Mouse (Mus musculus) spleen, postnatal 36 days (tissue): ENCODE data around the gene Ddx56.

Experiments used
- DNase-seq, 2 experiments: peaks; one replicate each; pipeline ENCODE4 v3.0.0; 2022; ENCODE audit warnings: low spot score in 2 of 2, mixed read lengths in 1 of 2

Ddx56 gene

DNA sequence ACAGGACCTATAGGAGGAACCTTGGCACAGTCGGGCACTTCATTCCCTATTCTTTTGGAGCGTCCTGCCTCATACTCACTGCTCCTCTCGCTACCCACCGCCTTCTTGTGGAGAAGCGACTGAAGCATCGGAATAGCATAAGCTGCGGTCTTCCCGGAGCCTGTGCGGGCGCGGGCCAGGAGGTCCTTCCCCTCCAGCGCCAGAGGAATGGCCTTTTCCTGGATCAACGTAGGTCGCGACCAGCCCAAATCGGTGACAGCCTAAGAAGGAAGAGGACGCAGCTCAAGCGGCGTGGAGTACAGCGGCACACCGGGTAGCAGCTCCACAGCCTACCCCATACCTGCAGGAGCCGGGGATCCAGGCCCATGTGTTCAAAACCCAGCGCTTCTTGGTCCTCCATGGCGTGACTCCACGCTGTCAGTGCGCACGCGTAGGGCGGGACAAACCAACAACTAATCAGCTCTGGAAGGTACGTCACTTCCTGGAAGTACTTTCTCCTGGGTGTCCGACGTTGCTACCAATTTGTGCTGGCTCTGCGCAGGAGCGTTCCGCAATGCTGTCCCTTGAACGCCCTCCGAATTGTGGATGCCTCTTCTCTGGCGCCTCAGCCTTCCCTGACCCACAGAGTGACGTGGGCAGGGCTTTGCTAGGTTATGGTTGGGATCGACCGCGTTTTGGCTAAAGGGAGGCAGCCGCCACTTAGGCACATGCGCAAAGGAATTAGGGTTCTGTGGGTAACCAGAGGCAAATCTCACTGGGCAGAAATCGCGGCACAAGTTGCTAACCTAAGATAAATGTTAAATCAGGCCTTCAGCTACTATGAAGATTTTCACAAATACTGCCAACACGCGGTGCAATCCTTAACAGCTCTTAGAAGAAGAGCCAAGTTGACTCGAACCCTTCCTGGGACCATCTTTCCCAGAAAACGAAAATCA, at the start of gene Ddx56:
Gene Ddx56 (minus strand): TSS at position 453 of the 935 bp plus-strand sequence.
- DNase-seq: peak; percentile 90 to 95

DNA sequence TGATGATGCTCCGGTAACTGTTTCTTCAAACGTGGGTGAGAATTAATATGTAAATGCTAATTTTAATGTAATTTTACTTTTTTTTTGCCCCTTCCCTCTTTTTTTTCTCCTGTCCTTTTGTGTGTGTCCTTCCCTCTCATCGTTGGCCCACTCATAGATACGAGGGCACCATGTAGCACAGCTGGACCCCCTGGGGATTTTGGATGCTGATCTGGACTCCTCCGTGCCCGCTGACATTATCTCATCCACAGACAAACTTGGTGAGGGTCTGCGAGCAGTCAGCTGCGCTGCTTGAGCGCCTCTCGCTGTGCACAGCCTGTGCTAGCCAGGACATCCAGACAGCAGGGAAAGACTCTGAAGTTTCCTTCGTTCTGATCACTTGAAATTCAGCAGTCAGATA, 49.2 kb upstream of the Ddx56 start:
- no peak for DNase-seq

DNA sequence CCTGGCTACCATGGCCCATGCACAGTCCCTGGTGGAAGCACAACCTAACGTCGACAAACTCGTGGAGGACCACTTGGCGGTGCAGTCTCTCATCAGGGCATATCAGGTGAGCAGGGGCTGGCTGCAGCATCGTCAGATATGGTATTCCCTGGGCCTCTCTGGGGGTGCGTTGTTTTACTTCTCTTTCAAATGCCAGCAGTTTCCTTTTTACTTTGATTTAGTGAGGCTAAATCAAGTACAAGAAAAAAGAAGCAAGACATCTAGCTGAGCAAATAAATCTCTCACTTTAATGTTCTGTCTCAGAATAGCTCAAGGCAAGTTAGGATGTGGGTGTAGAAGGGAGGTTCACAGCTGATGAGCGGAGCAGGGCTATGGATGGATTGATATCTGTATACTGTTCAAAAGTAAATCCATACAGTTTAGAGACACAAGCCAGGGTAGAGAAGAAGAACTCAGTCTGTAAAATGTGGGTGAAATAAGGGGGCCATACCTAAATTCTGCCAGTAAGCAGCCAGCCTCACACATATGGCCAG, 46.4 kb upstream of the Ddx56 start:
- DNase-seq: no peak

DNA sequence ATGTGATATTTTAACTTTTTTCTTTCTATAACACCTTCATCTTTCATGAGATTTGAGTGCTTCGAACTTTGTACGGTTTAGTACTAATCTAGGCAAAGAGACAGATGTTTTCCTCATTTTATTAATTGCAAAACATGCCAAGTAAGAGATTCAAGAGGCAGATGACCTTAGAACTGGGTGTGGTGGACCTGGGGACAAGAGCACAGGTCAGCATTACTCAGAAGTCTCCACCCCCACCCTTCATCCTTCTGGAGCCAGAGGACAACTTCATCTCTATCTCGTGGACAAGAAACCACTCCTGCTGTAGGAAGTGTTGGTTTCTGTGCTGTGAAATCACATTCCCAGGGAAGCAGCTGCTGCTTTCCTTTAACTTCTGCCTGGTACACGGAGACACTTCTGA, 40.6 kb upstream of the Ddx56 start:
- no peak for DNase-seq

DNA sequence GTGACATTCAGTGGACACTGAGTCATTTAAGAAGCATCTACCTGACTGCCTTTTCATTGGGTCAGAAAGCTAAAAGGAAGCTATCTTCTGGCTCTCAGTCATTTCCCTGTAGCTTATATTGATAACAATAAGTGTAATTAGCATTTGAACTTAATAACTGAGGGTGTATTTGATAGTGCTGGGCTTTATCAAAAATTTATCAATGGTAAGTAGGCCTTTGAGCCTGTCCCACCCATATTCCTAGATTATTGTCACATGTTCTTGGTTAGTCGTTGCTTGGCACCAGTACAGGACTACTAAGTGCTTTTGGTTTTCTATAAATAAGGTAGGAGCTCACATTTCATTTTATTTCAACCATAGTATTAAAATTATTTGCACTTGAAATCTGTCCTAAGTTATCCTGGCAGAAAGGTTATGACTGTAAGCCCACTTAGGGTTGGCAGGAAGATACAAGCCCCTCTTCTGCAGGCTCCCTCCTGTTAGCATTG, 38.4 kb upstream of the Ddx56 start:
- no peak for DNase-seq

DNA sequence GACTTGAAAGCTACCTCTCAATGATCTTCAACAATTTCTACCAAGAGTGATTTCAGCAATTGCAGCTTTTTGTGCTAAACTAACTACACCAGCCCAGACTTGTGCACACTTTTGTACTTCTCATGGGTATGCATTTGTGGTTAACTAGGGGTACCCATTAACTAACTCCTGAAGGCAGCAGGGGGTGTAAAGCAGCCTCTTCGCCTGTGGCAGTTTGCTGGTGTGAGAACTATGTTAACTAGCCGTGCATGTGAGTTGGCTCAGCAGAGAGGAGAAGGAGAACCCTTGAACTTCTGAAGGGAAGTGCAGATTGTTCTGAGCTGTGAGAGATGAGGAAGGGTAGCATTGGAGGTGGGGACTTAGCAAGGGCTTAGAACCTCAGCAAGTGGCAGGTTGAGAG, 35.2 kb upstream of the Ddx56 start:
- no peak for DNase-seq

DNA sequence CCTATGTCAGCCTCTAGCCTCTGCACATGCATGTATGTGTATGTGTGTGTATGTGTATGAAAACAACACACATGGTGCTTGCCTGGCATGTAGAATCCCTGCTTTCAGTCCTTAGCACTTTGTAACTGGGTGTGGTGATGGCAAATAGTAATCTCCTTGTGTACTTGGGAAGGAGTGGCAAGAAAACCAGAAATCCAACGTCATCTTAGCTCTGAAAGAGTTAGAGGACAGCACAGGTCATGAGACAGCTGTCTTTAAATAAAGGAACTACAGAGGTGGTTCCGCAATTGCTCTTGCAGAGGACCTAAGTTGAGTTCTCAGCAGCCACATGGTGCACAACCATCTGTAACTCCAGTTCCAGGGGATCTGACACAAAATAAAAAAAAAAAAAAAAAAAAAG, 31.9 kb upstream of the Ddx56 start:
- no peak for DNase-seq

DNA sequence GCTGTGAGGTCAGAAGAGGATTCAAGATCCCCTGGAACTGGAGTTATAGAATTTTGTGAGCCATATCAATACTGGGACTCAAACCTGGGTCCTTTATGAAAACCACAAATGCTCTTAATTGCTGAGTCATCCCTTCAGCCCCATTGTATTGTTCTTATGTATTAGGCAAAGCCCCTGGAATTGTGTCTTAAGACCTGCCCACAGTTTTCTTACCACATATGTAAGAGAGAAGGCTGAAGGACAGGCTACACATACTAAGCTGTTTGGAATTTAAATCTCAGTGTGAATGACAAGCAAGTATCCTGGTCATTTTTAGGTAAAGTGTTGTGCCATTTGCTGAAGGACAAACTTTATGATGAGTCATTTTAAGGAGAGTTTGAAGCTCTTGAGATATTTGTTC, 28.5 kb upstream of the Ddx56 start:
- no peak for DNase-seq

DNA sequence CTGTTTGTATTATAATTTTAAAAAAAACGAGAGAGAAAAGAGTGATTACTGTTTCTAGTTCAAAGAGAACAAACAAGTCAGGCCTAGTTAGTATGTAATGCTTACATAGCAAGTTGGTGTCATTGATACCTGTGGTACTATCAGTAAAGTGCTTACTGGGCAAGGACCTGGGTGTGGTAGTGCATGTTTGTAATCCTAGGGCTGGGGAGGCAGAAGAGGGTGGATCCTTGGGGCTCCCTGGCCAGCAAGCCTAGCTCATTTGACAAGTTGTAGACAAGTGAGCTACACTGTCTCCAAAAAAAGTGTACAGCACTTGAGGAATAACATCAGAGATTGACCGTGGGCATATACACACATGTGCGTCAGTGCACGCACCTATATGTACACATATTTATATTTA, 27.1 kb upstream of the Ddx56 start:
- DNase-seq: peak; percentile 27 to 66

DNA sequence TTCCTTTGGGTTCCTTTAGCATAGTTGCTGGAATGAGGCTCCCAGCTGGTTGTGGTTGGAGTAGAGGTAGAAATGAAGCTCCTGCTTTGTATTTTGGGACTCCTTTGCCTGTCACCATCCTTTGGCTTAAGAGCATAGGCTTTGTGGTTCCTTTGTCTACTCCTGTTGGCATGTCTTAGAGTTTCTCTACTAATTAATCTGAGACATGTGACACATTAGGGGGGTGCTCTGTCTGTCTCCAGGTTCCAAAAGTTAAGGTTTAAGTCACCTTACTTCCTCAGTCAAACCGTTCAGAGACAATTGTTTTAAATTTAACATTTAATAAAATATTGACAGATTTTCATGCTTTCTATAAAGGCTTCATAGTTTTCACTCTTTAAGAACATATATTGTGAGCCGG, 26.0 kb upstream of the Ddx56 start:
- DNase-seq: no peak

DNA sequence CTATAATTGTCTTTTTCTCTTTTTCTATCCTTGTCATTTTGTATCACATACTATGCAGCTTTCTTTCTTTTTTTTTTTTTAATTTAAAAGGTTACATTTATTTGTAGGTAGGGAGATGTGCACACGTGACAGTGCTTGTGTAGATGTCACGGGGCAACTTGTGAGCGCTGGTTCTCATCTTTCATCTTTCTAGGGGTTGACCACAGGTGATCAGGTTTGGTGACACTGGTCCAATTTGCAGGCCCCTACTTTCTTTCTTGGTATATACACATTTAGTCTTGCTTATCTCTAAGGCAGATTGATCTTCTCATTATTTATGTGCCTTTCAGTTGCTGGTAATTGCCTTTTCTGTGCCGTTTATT, 25.4 kb upstream of the Ddx56 start:
- DNase-seq: no peak

DNA sequence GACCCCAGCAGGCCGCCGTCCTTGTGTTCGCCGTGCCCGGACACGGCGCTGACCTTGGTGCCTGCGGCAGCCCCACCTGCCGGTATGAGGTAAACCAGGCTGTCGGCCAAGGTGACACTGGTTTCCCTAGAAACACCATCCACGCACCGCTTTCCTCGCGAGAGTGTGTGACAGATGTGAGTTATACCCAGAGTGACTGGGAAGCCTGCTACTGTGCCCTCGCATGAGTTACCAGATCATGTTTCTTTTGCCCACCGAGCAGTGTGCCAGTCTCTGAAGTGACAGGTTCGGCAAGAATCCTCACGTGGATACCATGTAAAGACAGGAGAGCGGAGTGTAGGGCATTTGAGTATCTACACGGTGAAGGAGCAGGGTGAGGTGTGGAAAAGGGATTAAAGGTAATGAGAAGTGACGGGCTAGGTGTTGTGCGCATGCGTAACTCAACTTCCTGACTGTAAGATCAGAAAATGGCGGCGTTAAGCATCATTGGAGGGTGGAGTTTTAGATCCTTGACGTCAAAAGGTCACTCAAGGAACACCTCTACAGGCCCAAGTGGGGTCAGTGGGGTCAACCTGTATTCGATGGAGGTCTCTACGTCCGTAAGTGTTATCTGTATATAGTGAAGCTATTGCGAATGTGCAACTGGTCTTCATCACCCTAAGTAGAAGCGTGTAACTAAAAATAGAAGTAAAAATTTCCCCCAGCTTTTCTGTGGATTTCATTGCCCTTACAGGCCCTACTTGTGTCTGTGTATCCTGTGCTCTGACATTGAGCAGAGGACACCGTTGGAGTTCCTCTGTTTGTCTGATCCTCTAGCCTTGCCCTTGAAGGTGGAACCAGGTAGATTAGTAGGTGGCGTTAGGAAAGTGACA, 24.8 kb upstream of the Ddx56 start:
- peak; percentile 59 to 75 for DNase-seq

DNA sequence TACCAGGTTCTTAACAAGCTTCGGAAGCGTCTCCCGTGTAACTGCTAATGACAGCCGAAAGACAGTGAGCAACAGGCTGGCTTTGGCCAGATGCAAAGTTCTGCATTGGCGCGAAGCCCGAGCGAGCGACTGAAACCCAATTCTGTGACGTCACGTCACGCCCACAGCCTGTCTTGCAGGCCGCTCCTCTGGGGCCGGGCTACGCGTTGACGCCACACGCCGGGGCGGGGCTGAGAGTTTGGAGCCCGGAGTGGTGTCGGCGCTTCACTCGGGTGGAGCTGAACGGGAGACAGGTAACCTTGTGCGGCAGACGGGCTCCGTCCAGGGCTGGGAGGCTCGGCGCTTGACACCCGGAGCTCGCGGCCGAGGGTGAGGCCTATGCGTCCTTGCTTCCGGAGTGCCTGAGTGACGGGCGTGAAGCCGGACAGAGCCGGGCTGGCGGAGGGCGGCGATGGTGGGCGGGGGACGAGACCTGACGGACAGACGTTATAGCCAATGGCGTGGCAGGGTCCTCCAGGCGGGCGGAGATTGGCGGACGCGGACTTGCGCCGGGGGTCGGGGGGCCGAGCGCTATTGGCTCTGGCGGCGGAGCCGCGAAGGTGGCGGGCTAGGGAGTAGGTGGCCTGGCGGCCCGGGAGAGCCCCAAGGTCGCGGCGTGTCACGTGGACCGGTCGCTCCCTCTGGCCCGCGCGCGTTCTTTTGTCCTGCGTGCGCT, 24.0 kb upstream of the Ddx56 start, which contains the start of gene Ogdh:
Gene Ogdh (plus strand): TSS at position 233 of the 715 bp plus-strand sequence.
- DNase-seq: peak; percentile 99

DNA sequence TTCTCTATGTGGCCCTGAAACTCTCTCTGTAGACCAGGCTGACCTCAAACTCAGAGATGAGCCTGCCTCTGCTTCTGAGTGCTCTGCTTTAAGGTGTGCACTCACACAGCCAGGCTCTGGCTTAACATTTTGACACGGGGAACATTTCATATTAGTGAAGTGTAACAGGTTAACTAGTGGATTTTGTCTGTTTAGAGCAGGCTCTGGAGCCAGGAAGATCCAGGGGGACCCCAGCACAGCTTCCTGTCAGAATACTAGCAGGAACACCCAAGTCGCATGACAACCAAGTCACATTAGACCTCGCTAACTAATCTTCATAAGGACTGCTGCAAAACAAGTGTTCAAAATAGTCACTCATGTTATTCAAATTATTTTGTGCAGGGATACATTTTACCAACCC, 23.3 kb upstream of the Ddx56 start:
- no peak for DNase-seq

DNA sequence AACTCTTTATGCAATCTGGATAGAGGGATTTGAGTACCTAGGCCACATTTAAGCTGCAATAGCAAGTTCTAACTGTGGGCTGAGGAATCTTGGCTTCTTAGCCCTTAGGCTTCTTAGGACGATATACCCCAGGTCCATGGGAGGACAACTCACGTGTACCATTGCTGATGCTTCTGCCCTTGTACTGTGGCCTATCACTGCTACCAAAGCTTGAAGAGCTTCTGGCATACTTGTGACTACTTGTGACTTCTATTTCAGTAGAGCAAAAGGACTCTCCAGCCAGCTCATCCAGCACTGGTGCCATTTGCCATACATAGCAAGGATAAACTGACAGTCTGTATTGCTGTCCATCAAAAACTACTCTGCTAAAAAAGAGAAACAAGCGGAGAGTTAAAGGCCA, 22.6 kb upstream of the Ddx56 start:
- DNase-seq: no peak

DNA sequence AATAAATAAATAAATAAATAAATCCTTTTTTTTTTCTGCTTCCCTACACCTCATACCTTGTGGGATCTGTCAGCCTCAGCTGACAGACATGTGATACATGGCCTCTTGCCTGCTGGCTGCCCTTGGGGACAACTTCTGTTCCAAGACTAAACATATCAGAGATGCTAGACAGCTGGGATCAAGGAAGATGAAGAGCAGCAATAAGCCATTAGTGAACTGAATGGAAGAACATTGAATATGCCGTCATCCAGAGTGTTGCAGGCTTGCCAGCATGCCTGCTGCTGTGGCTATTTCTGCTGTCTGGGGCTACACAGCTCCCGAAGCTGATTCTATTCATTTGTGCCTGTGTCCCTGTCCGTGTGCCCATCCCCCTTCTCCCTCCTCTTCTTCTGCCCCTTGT, 15.4 kb upstream of the Ddx56 start:
- no peak for DNase-seq

DNA sequence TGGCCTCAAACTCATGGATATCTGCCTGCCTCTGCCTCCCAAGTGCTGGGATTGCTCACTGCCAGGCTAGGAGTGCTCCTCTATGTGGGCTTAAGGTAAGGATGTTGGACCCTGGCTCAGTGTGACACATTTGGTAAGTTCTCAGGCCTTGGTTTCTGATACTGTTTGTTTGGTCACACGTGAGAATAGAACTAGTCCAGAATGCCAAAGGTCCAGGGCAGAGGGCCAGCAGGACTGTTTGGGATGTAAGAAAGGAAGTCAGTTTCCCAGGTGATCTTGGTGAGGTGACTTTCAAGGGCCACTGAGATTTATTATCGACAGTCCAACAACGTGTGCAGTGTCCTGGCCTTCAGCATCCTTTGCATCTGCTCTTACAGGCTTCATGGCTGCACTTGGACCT, 8.9 kb upstream of the Ddx56 start:
- no peak for DNase-seq

DNA sequence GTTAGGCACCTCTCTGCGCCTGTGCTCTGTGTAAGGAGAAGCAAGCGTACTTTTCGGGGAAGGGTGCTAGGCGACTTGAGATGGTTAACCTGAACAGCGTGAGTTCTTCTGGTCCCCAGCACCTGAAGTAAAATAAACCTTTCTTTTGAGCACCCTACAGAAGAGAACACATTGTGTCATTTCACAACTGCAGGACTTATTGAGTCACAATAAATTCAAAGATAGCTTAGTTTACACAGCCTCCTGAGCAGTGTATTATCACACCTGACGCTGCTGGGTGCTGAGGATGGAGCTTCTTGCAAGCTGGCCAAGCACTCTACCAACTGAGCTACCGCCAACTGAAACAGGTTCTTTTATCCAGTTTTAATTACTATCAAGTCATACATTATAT, 7.5 kb upstream of the Ddx56 start:
- no peak for DNase-seq

DNA sequence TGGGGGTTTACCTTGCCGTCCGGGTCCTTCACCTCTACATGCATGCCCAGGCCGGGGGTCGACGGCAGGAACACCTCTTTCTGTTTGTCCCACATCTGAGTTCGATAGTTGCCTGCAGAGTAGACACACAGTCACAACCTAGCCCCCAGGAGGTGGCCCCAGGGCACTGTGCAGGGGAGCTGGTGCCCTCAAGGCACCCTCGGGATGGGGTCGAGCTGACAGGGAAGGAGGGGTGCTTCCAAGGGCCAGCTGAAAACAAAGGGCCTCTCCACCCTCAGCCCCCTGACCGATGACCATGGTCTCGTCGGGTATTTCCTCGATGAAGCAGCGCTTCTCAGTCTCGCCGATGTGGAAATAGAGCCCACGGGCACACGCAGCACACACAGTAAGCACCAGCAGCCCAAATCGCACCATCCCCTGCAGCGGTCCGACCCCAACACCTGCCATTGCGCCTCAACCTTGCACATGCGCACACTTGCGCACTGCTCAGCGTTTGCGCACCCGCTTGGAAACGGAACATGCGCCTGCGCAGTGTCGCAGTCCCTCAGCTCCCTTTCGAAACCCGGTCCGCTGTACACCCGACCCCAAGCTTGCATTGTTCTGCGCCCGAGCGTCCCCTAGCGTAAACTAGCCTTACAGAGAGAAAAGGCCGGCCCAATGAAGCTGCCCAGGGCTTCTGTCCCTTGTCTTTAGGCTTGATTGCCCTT, 7.0 kb upstream of the Ddx56 start, which contains the start of gene Tmed4:
Gene Tmed4 (minus strand): TSS at position 484 of the 707 bp plus-strand sequence.
- peak; percentile 99 for DNase-seq

DNA sequence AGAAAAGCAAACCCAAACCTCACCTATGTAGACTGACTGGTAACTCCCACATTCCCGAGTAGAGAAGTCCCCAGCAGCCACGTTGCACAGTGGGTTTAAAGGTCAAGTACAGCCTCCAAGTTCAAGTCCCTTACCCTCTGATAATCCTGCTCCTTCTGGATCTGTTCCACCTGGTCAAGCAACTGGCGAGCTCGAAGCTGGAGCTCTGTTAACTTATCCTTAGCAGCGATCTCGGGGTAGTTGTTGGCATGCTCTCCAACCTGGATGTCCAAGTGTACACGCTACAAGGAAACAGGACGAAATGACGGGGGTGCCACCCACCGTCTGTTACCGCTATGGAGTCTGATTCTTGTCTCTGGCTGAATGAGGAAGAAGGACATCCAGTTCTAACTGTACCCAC, 6.0 kb upstream of the Ddx56 start:
- no peak for DNase-seq

DNA sequence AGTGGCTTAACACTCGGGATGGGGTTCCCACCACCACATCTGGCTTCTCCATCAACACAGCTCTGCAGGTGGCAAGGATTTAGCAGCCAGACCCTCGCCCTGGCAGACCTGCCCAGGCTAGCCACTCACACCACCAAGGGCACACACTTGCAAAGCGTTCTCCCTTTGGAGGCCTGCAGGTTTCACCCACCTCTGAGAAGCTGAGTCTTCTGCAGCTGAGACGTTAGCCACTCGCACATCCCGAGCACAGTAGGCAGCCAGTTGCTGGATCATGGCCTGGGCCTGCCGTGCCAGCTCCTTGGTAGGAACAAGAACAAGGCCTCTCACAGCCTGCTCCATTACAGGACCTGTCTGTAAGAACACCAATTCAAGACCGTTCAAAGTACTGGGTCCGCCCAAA, 951 bp downstream of the Ddx56 start:
- DNase-seq: no peak
